Mouse (Mus musculus) CH12.LX (cell line): ENCODE results near the gene Ppie. TPM values are rescaled to one million over a fixed set of nuclear protein-coding genes. Genes with fewer than 3 reads are reported as not detected.
"Not testable (repeated sequence)": the region's sequence is repeated elsewhere in the genome, so short reads cannot be mapped to it uniquely, and the experiment has no call there.

Experiments used
- DNase-seq: peaks from one replicate; pipeline ENCODE4 v3.0.0-alpha.2; 2013; ENCODE audit errors: extremely low read depth
- H3K27ac ChIP-seq: 2 replicates; pipeline ENCODE4 v1.5.1; 2012; ENCODE audit warnings: low read depth, mild to moderate bottlenecking, control low read depth, moderate library complexity; ENCODE audit not compliant: insufficient read depth
- H3K27me3 ChIP-seq: replicated peaks from 2 replicates; pipeline ENCODE3; 2012; ENCODE audit warnings: inconsistent platforms
- H3K36me3 ChIP-seq, 2 experiments: replicated peaks in 1 of 2; 2 replicates each; pipeline versions ENCODE3 to v1.6.1; 2012; ENCODE audit warnings: inconsistent platforms in 1 of 2, low read length in 1 of 2, mild to moderate bottlenecking in 1 of 2, mixed read lengths in 1 of 2, moderate library complexity in 1 of 2; ENCODE audit not compliant: control insufficient read depth in 1 of 2, insufficient read depth in 1 of 2
- H3K4me1 ChIP-seq, 2 experiments: 2 replicates each; pipeline ENCODE4 v1.6.1; 2012; ENCODE audit warnings: inconsistent platforms in 1 of 2, moderate library complexity in 1 of 2; ENCODE audit not compliant: insufficient read depth in 2 of 2, control insufficient read depth in 1 of 2
- H3K4me2 ChIP-seq: 2 replicates; pipeline ENCODE4 v1.6.1; 2012; ENCODE audit warnings: low read depth, mild to moderate bottlenecking, control low read depth; ENCODE audit not compliant: poor library complexity, insufficient read depth, severe bottlenecking
- H3K4me3 ChIP-seq, 3 experiments: fragments of 150-350 bp in 1 of 3; sonication (generic) in 1 of 3; replicated peaks in 1 of 3; 2 replicates each; pipeline versions ENCODE3 to v1.5.1; 2011 to 2012; ENCODE audit warnings: low read depth in 2 of 3, low read length in 2 of 3, mild to moderate bottlenecking in 2 of 3, moderate library complexity in 2 of 3, control low read depth in 1 of 3, improper control_type of control experiment in 1 of 3, inconsistent platforms in 1 of 3, mixed read lengths in 1 of 3; ENCODE audit not compliant: poor library complexity in 1 of 3
- H3K79me2 ChIP-seq: replicated peaks from 2 replicates; pipeline ENCODE4 v1.6.1; 2012; ENCODE audit warnings: mild to moderate bottlenecking, moderate library complexity; ENCODE audit not compliant: control insufficient read depth, poor library complexity, insufficient read depth, severe bottlenecking; ENCODE audit errors: extremely low read depth
- H3K9ac ChIP-seq: 2 replicates; pipeline ENCODE4 v1.6.1; 2012; ENCODE audit warnings: low read depth, mild to moderate bottlenecking, control low read depth, moderate library complexity; ENCODE audit not compliant: insufficient read depth
- H3K9me3 ChIP-seq: replicated peaks from 2 replicates; pipeline ENCODE3; 2012; ENCODE audit warnings: low read length, inconsistent platforms, mixed read lengths
- BHLHE40 ChIP-seq: IDR thresholded peaks from 2 replicates; pipeline ENCODE4 v1.6.1; 2011; ENCODE audit warnings: mild to moderate bottlenecking, low read depth, low read length, improper control_type of control experiment
- CHD1 ChIP-seq: IDR thresholded peaks from 2 replicates; pipeline ENCODE4 v1.6.1; 2012; ENCODE audit warnings: low read depth, low read length, improper control_type of control experiment, inconsistent platforms
- CTCF ChIP-seq, 2 experiments: IDR thresholded peaks in 1 of 2; conservative IDR thresholded peaks in 1 of 2; 2 replicates each; pipeline ENCODE4 v1.5.1; 2011 to 2012; ENCODE audit warnings: low read depth in 2 of 2, low read length in 2 of 2, improper control_type of control experiment in 1 of 2, inconsistent platforms in 1 of 2, mild to moderate bottlenecking in 1 of 2, moderate library complexity in 1 of 2
- E2F4 ChIP-seq: IDR thresholded peaks from 2 replicates; pipeline ENCODE4 v1.6.1; 2011; ENCODE audit warnings: low read depth, low read length, improper control_type of control experiment; ENCODE audit not compliant: insufficient replicate concordance
- EP300 ChIP-seq: IDR thresholded peaks from 2 replicates; pipeline ENCODE4 v1.6.1; 2011; ENCODE audit warnings: low read length, improper control_type of control experiment
- MAFK ChIP-seq: IDR thresholded peaks from 2 replicates; pipeline ENCODE4 v1.6.1; 2011; ENCODE audit warnings: low read length, improper control_type of control experiment; ENCODE audit not compliant: insufficient replicate concordance
- MAZ ChIP-seq: IDR thresholded peaks from 2 replicates; pipeline ENCODE4 v1.6.1; 2012; ENCODE audit warnings: low read depth, mild to moderate bottlenecking, inconsistent platforms, low read length, improper control_type of control experiment, moderate library complexity
- MXI1 ChIP-seq: IDR thresholded peaks from 2 replicates; pipeline ENCODE4 v1.6.1; 2011; ENCODE audit warnings: mild to moderate bottlenecking, low read depth, low read length, improper control_type of control experiment
- NELFE ChIP-seq: IDR thresholded peaks from 2 replicates; pipeline ENCODE4 v1.6.1; 2011; ENCODE audit warnings: low read depth, low read length, improper control_type of control experiment
- NRF1 ChIP-seq: IDR thresholded peaks from 2 replicates; pipeline ENCODE4 v1.6.1; 2014; ENCODE audit warnings: low read depth, mild to moderate bottlenecking, inconsistent platforms, low read length, improper control_type of control experiment, moderate library complexity
- PAX5 ChIP-seq: IDR thresholded peaks from 2 replicates; pipeline ENCODE4 v1.6.1; 2012; ENCODE audit warnings: low read length, inconsistent platforms, mixed read lengths
- POLR2AphosphoS2 ChIP-seq: IDR thresholded peaks from 2 replicates; pipeline ENCODE4 v1.6.1; 2011; ENCODE audit warnings: low read depth, low read length, improper control_type of control experiment
- RCOR1 ChIP-seq: conservative IDR thresholded peaks from 2 replicates; pipeline ENCODE4 v1.6.1; 2012; ENCODE audit warnings: low read depth, mild to moderate bottlenecking, inconsistent platforms, low read length, improper control_type of control experiment
- SMC3 ChIP-seq: IDR thresholded peaks from 2 replicates; pipeline ENCODE4 v1.6.1; 2011; ENCODE audit warnings: low read depth, low read length, improper control_type of control experiment
- TBP ChIP-seq: conservative IDR thresholded peaks from 2 replicates; pipeline ENCODE4 v1.6.1; 2011; ENCODE audit warnings: low read depth, low read length, improper control_type of control experiment
- TCF12 ChIP-seq: IDR thresholded peaks from 2 replicates; pipeline ENCODE4 v1.6.1; 2014; ENCODE audit warnings: low read depth, mild to moderate bottlenecking, inconsistent platforms, low read length, improper control_type of control experiment
- UBTF ChIP-seq: IDR thresholded peaks from 2 replicates; pipeline ENCODE4 v1.6.1; 2012; ENCODE audit warnings: low read depth, mild to moderate bottlenecking, inconsistent platforms, low read length, improper control_type of control experiment, moderate library complexity
- USF2 ChIP-seq: conservative IDR thresholded peaks from 2 replicates; pipeline ENCODE4 v1.6.1; 2011; ENCODE audit warnings: low read depth, low read length, improper control_type of control experiment
- ZMIZ1 ChIP-seq: IDR thresholded peaks from 2 replicates; pipeline ENCODE4 v1.6.1; 2012; ENCODE audit warnings: low read depth, mild to moderate bottlenecking, inconsistent platforms, low read length, improper control_type of control experiment
- dilution Hi-C: fragments of 300-500 bp; cut with MboI; formaldehyde crosslinking; loops from 2 replicates; pipeline ENCODE4 v1.14.3; 2020; ENCODE audit warnings: low sequenced_read_pairs; ENCODE audit not compliant: extremely low pct_unique_long_range_greater_than_20kb, extremely low pct_ligation_motif_present
- in situ Hi-C: fragments of 300-500 bp; cut with MboI; formaldehyde crosslinking; loops from 3 replicates; pipeline ENCODE4 v1.14.3; 2019; ENCODE audit warnings: low sequenced_read_pairs, low pct_ligation_motif_present, low pct_unique_long_range_greater_than_20kb, mixed read lengths
- polyA plus RNA-seq: library from polyadenylated mRNA; unstranded; fragments of >175 nt; gene quantifications from 2 replicates; pipeline ENCODE4 v1.2.1, GENCODE M21; 2012; ENCODE audit warnings: low read depth; ENCODE audit not compliant: insufficient read length
- total RNA-seq, 2 experiments: library from RNA; depleted of rRNA; stranded (reverse); fragments of 300-350 nt in 1 of 2; fragments of >200 nt in 1 of 2; gene quantifications; 2 replicates each; pipeline ENCODE4 v1.2.3; 2012 to 2014

Ppie gene
- total and polyA plus RNA-seq, 3 experiments = 68.3 to 89.4 (median 86.8) TPM

GRCm38 (mm10) chr4:123164157-123164556, 24.4 kb upstream of the Ppie start:
- H3K9ac ChIP-seq = no peak overlapping the region
- H3K27ac ChIP-seq = no peak overlapping the region
- dilution Hi-C loops = no loop called here
- no peak for TF ChIP-seq TCF12
- TF ChIP-seq SMC3 = no peak
- no peak for TF ChIP-seq USF2
- TF ChIP-seq POLR2AphosphoS2 = no peak
- TF ChIP-seq MXI1 = no peak
- no peak for TF ChIP-seq MAFK
- TF ChIP-seq BHLHE40 = no peak
- no peak for TF ChIP-seq ZMIZ1
- no peak for TF ChIP-seq NELFE
- TF ChIP-seq E2F4 = no peak
- TF ChIP-seq TBP = no peak
- H3K4me1 ChIP-seq = no peaks in the 10 kb centered on the region
- DNase-seq = no peak
- H3K4me2 ChIP-seq = no peak overlapping the region
- no peak overlapping the region for H3K4me3 ChIP-seq
- in situ Hi-C loops = no loop called here
- no peaks in the 10 kb centered on the region for H3K36me3 ChIP-seq
- peaks cover 67% of the 10 kb centered on the region for H3K27me3 ChIP-seq
- H3K79me2 ChIP-seq = no peaks in the 10 kb centered on the region
- peaks cover 7% of the 10 kb centered on the region for H3K9me3 ChIP-seq

GRCm38 (mm10) chr4:123162305-123162917, 22.7 kb upstream of the Ppie start:
- Histone ChIP-seq H3K4me2 (no peak overlapping the region), H3K9me3 (peaks cover 6% of the 10 kb centered on the region), H3K9ac (no peak overlapping the region), H3K27ac (no peak overlapping the region), H3K27me3 (peaks cover 76% of the 10 kb centered on the region), H3K79me2 (no peaks in the 10 kb centered on the region), H3K4me1 (no peaks in the 10 kb centered on the region), H3K4me3 (no peak overlapping the region), H3K36me3 (no peaks in the 10 kb centered on the region)
- dilution Hi-C loops (no loop called here), in situ Hi-C loops (no loop called here)
- no peak for DNase-seq
- no peak for TF ChIP-seq NRF1
- TF ChIP-seq RCOR1 = no peak
- TF ChIP-seq MAZ = no peak
- TF ChIP-seq CTCF (conservative IDR thresholded peaks at IDR 0.05 in 1 of 2, IDR thresholded peaks at IDR 0.05 in 1 of 2; ENCODE audit: low read depth in 2 of 2, low read length in 2 of 2) = no peak
- TF ChIP-seq EP300 = no peak
- TF ChIP-seq PAX5 = no peak
- TF ChIP-seq BHLHE40 = no peak
- no peak for TF ChIP-seq UBTF
- no peak for TF ChIP-seq CHD1

GRCm38 (mm10) chr4:123161251-123161650, 21.5 kb upstream of the Ppie start:
- in situ Hi-C loops, H3K36me3 ChIP-seq, H3K9ac ChIP-seq, H3K4me2 ChIP-seq, H3K4me1 ChIP-seq, DNase-seq, H3K9me3 ChIP-seq, H3K27ac ChIP-seq, H3K4me3 ChIP-seq, H3K79me2 ChIP-seq, dilution Hi-C loops: not testable (repeated sequence)
- H3K27me3 ChIP-seq = peaks cover 83% of the 10 kb centered on the region
